Mouse (Mus musculus) erythroid progenitor cell, adult 5-6 weeks (primary cell): ENCODE measurements around the gene Cep295. TPM values are rescaled to one million over a fixed set of nuclear protein-coding genes. Genes with fewer than 3 reads are reported as not detected.
"Not testable (repeated sequence)": the region's sequence is repeated elsewhere in the genome, so short reads cannot be mapped to it uniquely, and the experiment has no call there.

ENCODE experiments used
- ATAC-seq: replicated peaks from 2 replicates; pipeline ENCODE4 v1.8.0; 2016; ENCODE audit warnings: moderate number of reproducible peaks, mild to moderate bottlenecking, moderate TSS enrichment, inconsistent platforms; ENCODE audit not compliant: poor library complexity, low FRiP score, severe bottlenecking
- total RNA-seq, 2 experiments: library from RNA; stranded (forward) in 1 of 2; stranded (reverse) in 1 of 2; fragments of 150-400 nt in 1 of 2; fragments of 186-747, 209-891 nt in 1 of 2; gene quantifications; 2 replicates each; pipeline versions ENCODE4 v1.2.3 to v1.2.4; 2015 to 2017; ENCODE audit warnings: low replicate concordance in 2 of 2

Cep295 gene
- total RNA-seq (2015; ENCODE audit: low replicate concordance) (159 and 231 TPM in 2 replicates), total RNA-seq (2017; ENCODE audit: low replicate concordance) (203 and 210 TPM in 2 replicates)

DNA sequence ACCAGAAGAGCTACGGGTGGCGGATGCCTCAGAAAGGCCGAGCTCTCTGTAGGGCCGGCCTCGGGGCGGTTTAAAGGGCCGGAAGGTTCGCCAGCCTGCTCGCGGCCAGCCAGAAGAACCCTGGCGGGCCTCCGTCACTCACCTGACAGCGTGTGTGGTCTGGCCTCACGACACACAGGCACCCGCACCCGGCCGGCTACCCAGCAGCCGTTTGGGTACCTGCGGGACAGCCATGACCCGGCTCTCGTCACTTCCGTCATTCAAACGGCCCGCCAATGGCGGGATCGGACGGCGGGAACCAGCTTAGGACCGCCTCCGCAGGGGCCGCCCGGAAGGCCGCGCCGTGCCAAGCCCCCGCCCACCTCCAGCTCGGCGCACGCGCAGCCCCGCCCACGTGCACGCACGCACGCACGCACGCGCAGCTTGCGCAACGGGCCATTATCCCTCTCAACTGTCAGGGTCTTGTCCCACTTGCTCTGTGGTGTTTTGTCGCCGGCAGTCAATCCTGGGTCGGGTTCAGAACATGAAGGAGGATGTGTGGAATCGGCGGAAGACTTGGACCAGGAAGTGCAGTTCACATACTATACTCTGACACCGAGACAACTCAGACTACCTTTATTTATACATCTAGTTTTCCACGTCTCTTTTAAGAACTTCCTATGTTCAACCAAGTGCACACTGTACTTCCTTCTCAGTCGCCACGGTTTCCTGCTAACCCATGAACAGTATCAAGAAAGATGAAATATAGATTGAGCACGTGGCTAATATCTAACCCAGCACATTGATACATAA lies at the start of gene Cep295:
Gene Cep295 (minus strand): TSS at position 305 of the 792 bp plus-strand sequence.
- peak; percentile 99 for ATAC-seq

DNA sequence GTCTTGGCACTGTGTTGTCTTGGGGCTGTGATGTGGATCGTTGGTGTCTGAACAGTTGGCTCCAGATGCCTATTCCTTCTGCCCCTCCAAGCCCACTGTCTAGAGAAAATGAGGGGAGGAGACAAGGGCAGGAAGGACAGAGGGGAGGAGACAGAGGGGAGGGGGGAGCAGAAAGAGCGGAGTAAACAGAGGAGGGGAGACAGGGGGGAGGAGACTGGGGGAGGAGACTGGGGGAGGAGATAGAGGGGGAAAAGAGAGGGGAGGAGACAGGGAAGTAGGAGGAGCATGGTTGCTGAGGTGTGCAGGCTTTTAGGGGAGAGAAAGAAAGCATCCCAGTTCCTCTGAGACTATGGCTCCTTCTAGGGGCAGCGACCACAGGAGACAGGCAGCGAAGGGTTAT lies 40.0 kb upstream of the Cep295 start:
- no peak for ATAC-seq

DNA sequence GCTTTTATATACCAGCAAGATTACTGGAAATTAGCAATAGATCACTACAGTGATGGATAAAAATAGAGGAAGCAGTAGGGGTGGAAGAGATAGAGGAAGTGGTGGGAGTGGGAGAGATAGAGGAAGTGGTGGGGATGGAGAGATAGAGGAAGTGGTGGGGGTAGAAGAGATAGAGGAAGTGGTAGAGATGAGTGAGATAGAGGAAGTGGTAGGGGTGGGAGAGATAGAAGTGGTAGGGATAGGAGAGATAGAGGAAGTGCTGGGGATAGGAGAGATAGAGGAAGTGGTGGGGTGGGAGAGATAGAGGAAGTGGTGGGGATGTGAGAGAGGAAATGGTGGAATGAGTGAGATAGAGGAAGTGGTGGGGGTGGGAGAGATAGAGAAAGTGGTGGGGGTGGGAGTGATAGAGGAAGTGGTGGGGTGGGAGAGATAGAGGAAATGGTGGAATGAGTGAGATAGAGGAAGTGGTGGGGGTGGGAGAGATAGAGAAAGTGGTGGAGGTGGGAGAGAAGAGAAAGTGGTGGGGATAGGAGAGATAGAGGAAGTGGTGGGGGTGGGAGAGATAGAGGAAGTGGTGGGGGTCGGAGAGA lies 37.9 kb upstream of the Cep295 start:
- no peak for ATAC-seq

DNA sequence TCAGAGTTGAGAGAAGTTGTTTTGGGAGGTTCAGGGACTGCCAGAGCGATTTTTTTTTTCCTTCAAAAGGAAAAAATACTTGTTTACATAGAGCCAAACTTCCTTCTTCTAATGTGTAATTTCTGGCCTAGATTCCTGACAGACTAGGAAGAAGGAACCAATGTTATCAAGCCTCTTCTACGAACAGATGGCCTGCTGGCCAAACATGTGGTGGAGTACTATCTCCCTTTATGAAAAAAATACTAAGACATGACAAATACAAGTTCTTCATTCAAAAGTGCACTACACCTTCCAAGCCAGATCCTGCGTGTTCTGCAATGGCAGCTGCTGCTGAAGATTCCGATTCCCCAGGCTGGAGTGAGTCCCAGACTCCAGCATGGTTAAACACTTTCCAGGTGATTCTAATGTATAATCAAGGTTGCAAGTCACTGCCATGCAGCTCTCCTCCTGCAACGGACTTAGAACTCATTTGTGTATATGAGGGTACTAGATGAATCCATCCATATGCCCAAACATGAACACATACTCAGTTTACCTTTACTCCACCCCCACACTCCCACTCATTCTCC lies 29.6 kb upstream of the Cep295 start:
- no peak for ATAC-seq

DNA sequence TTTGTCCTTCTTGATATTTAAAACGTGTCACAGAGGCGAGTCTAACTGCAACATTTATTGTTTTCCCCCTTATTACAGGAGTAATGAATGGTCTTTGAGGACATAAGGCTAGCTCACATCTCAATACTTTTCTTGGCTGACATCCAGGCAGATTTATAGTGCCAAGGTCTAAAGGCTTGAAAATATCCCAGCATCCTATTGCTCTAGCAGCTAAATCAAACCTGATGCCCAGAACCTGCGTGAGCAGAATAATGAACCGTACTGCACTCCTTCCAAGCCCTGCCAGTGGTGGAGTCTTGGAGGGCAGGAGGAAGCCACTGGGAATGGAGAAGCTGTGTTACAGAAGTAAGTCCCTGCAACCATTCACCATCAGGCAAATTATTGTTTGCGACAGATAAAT lies 26.7 kb upstream of the Cep295 start:
- no peak for ATAC-seq

DNA sequence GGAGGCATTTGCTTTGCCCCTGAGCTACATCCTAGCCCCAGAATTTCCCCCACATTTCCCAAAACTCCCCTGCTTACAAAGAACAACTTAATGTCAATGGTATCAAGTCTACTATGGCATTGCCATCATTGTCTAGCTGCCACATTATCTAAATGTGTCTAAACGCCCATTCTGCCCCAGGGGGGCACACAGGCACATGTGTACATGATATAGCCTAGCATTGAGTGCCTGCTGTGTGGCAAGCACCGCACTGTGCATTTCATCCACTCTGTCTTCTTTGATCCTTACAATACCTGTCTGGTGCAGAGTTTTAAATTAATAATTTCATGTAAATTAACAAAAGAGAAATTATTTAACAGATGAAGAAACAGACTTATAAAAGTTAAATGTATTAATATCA lies 8.7 kb upstream of the Cep295 start:
- ATAC-seq, result no peak

DNA sequence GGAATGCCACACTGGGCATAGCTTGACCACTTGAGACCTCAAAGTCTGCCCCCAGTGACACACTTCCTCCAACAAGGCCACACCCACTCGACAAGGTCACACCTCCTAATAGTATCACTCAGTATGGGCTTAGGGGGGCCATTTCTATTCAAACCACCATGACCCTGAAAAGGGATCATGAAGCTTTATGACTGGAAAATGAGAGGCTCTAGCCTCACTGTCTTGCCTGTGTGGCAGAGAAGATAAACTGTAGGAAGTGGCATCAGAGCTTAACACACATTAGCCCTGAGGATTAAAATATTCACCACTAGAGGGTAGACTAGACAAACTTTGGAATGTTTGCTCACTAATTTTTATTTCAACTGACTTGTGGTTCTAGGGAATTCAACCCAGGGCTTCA lies 8.3 kb upstream of the Cep295 start:
- no peak for ATAC-seq

DNA sequence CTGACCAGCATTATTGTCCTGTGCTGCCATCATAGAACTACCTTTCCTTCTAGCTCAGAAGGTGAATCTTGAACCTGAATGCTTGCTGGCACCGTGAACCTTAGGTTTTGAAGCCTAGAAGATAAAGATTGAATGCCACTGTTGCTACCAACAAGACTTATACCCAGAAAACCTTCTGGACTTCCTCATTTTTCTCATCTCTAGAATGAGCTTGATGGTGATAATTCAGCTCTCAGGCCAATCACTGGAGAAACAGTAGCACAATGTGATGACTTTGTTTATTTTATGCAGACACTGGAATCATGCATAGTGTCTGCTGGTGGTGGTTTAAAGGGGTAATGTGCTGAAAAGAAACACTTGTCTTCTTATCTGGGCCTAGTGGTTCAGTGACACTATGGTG lies 7.3 kb upstream of the Cep295 start:
- no peak for ATAC-seq

DNA sequence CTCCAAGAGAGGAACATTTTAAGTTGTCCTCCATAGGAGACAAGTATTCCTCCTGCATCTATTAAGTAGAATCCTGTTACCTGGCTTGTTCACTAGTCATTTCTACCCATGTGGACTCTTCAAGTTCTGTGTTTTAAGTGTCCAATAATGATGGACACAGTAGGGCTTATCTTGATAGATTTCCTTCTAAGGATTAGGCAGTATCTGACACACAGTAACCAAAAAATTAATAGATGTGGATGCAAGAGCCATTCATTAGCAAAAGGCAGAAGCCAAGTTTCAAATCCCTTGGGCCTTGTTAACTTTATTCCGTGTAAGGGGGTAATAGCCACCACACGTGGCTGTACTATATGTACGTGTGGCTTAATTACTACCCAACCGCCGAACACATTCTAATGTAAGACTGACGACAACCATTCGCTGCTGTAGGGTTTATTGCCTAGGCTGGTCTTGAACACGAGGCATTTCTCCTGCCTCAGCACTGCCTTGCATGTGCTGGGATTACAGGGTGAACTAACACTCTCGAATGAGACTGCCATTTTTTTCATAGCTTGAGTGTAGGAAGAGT lies 588 bp downstream of the Cep295 start:
- peak; percentile 39 for ATAC-seq

DNA sequence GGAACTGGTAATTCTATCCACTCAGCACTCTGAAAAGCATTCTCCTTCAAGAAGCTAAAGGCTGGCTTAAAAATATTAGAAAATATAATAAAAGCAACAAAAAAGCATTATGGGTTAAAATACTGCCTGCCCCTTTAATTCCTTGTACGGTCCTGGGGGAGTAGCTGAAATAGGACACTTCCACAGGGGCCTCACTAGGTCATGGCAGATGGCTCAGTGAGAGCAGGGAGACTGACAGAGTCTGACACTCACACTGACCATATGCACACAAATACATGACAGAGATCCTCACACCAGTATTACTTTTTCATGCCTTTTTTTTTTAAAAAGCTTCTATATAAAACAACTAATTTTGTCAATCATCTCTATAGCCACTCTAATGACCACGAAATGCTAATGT lies 7.7 kb downstream of the Cep295 start:
- no peak for ATAC-seq

DNA sequence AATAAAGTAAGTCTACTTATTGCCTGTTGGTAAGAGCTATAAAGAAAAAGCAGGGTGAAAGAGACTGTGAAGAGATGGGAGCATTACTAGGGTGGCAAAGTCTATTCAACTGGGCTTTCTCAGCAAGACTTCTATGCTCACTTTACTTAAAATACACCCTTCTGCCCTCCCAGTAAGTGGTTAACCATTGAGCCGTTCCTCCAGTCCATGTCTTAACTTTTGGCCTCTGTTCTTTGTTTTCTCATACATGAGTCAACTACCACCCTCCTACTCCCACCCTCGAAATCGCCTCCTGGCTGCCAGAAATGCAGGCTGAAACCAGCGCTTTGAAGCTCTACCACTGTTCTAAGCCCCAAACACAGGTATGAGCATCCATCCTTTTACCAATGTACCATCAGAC lies 19.8 kb downstream of the Cep295 start:
- no peak for ATAC-seq

DNA sequence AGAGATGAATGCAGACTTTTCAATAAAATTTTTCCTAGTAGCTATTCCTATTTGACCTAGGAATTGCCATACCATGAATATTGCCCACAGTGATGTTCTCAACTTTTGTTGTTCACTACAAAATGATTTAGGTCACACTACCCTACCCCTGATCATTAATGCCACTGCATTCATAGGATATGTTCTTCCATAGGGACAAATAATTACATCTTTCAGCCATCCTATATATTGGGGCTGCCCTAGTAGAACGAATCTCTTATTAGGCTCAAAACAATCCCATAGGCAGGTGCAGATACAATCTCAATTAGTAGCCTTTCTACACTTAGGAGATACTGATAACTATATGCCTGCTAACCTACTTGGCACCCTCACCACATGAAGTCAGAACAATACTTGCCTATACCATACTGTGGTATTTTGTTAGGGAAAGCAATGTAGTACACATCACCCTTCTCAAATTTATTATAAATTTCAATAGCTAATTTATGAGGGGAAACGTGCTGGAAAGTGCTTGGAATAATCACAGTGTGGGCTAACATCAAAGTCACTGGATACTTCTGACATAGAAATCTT lies 39.3 kb downstream of the Cep295 start:
- no peak for ATAC-seq

DNA sequence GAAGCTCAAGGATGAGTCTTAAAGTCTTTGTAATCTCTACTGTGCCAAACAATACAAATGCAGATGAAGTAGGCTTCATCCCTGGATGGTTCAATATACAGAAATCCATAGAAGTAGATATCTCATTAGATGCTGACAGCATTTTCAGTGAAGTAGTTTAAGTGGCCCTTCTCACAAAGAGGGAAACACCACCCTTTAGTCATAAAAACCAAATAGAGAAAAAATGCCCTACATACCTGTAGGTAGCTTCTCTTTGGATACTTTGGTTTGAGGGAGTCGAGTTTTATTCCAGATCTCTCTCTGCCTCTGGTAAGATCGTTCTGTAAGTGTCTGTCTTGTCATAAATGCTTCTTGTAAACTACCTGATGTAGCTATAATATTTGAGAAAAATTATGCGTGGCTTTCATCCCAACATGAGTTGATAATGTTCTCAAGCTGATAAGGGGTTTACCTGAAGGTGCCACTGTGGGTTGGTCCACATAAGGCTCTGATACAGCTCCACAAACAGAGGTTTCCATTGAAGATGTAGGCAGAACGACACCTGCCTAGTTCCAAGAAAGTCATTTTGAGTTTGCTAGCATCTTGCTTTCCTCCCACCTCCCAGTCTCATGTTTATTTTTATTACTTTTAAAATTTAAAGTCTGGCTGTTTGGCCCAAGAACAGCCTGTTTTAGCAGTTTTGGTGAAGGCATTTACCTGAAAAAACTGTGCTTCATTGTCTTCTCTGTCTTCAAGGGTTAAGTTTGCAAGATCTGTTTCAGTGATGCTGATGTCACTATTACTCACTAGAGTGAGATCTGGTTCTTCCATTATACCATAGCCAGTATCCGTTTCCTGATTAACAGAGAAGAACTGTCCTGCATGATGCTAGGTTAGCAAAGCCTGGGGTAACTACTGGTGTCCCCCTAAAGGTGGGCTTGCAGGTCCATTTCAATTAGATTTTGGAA lies 40.1 kb downstream of the Cep295 start:
- no peak for ATAC-seq

DNA sequence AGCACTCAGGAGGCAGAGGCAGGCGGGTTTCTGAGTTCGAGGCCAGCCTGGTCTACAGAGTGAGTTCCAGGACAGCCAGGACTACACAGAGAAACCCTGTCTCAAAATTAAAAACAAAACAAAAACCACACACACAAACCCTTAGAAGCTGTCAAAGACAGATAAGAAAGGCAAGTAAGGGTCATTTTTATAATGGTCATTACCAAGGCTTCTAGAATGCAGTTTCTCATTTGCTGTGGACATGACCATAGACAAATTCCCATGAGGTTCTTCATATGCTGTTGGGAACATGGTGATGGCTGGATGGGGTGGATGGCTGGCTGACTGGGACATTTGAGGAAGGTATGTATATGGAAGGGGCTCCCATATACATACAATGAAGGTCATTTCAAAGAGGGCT lies 41.3 kb downstream of the Cep295 start:
- not testable (repeated sequence) for ATAC-seq

DNA sequence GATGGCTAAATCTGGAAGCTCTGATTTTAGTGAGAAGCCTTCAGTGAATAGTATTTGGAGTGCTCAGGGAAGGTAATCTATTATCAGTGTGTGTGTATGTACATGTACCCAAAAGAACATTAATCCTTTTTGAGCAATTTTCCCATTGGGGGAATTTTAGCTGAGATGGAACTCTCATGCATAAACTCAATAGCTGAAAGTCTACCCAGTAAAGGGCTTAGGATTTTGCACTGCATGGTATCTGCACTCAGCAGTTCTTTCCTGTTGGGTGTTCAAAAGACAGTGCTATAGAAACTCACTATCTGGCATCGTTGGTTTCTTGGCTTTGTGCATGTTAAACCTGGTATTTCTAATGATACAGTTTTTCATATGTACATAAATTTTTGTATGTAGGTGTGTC lies 43.0 kb downstream of the Cep295 start:
- no peak for ATAC-seq

DNA sequence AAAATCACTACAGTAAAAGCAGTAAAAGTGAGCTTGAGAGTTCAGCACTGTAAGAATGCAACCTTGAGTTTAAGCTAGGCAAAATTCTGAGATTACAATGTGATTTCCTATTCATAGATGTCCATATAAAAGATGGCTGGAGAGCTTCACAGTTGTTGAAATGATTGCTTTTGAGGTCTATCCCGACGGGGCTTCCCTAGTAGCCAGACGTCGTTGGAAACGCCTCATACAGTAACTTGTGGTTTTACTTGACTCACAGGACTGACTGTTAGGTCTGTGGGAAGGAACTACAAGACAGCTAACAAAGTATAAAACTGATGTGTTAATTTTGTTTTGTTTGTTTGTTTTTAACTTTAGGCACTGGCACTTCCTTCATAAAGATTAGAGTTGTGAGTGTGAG lies 44.0 kb downstream of the Cep295 start:
- no peak for ATAC-seq

DNA sequence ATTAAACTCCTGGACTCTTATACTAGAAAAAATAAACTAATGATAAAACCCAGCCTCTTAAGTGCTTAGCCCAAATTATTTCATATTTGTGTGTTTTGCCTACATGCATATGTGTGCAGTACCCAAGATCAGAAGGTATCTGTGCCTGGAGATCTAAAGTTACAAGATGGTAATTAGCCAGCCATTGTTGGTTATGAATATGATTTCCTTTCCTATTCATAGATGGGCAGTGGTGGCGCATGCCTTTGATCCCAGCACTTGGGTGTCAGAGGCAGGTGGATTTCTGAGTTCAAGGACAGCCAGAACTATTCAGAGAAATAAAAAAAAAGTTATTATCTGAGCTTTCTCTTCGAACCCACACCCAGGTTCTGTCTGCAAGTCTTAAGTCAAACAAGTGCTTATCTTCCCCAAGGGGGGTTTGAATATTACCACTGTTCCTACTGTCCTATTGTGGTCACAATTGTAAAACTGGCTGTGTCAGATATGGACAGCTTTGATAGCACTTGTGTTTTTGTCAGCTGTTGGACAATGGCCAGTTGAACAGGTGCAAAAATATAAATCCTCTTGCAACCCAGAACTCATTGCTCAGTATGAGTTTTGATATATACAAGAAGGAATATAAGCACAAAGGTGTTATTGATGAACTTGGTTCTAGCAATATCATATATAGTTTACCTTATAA lies 45.4 kb downstream of the Cep295 start:
- no peak for ATAC-seq

DNA sequence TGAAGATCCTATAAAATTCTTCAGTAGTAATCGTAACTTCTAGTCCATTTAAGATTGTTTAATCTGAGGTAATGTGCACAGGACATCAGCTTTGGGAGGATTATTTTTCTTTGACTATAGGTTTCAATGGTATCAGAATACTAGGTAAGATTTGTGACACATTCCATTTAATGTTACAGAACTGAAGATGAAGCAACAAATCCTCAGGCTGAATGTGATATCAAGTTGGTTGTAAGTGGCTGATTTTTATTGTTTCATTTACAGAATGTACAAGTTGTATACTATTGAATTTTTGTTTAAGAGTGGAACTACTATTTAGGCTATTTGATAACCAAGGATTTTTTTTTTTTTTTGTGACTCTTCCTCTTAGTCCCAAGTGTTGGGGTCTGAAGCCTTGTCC lies 47.4 kb downstream of the Cep295 start:
- no peak for ATAC-seq

DNA sequence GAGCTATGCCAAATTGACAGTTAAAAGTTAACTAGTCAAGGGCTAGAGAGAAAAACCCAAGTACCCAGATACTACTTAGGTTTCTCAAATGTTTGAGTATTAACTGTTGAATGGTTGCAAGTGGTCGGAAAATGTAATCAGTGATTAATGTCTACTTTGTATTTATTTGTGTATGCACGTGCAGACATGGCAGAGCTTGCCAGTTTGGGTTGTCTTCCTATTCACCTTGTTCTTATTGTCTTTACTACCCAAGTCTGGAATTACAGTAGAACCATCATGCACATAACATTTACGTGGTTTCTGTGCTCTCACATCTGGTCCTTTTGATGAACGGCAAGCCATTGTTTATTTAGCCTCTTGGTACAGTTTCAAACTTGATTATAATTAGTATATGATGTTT lies 48.2 kb downstream of the Cep295 start:
- ATAC-seq, result no peak
